Mouse (Mus musculus): Measurements from ENCODE around the gene Ppp1r12a. TPM values are rescaled to one million over a fixed set of nuclear protein-coding genes. Genes with fewer than 3 reads are reported as not detected.

The Ppp1r12a gene
- 21.8 and 24.1 TPM in 2 replicates for polyA plus RNA-seq (2021; fragmentation: Nextera tagmentation)
- long read RNA-seq, experiment 1, partial matches to known transcripts, result 31 of 67 reads
- long read RNA-seq, experiment 1, other reads (novel, unspliced or antisense), result 36 of 67 reads
- long read RNA-seq, experiment 2, partial matches to known transcripts, result 51 of 108 reads
- long read RNA-seq, experiment 2, other reads (novel, unspliced or antisense), result 57 of 108 reads

DNA sequence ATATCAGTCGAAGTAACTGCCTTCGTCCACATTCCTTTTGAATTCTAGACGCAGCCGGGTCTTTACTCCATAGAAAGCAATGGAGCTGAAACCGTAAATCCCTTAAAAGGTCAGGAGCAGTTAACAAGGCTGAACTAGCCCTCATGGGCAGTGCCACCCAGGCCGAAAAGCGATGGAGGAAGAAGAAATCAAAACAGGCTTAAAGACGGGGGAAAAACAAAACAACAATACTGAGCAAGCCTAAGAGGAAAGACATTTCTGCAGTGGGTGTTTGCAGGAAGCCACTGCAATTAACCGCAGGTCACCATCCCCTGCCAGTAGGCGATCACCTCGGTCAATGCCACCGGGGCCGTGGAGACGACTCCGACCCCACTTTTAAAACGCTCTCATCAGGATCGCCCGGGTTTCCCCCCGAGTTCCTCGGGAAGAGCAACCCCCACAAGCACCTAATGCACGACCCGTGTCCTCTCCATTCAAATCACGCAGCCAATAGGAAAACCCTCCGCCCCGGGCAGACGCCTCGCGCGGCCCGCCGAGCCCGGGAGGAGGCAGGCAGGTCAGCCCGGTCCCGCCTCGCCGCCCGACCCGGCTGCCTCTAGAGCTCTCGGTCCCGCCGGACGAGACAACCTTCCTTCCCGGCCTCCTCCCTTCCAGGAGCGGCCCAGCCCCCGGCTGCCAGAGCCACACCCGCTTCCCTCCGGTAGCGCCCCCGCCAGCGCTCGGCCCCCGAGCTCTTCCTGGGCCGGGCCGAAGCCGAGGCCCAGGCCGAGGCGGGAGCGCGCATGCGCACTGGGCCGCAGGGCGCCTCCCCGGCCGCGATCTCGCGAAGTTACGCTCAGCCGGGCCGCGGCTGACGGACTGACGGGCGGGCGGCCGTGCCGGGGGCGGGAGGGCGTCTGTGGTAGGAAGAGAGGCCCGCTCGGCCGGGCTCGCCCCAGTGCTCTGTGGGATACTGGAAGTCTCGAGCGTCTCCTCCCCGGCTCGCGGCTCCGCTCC is at the start of gene Ppp1r12a:
TSS of gene Ppp1r12a (plus strand) at position 933 of the 996 bp plus-strand sequence.

DNA sequence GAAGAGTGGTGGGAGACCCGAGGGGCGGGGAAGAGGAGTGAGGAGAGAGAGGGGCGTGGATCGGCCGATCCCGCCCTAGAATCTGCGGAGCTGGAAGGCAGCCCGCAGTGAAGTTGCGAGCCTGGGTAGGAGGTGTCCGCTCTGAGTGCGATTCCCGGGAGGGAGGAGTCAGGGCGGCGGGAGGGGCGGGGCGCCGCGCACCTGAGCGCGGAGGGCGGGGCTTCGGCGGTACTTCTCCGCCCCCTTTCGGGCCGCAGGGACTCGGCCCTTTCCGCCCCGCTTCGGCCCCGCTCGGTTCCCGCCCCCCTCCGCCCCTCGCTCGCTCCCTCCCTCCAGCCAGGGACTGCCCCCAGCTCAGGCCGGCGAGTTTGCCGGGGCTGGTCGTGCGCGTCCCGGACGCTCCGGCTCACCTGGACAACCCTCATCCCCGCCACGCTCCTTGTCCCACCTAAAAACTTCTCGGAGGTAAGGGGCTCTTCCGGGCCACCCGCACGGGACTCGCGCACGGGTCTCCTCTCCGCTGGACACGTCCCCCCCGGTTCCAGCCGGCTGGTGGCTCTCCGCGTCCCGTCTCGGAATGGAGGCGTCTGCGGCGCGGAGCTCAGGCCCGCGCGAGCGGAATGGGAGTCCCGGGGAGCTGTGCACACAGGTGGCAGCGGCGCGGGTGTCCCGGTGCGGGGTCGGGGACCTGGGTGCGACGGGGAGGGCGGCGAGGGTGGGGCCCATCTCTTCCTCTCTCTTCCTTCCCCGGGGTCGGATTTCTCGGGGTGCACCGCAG is 170.0 kb downstream of the Ppp1r12a start, which contains the start of gene Pawr:
TSS of gene Pawr (plus strand) at position 338 of the 778 bp plus-strand sequence.

Other genes starting within 250 kb of the Ppp1r12a start
- gene Pawr, start 169.9 kb downstream of the Ppp1r12a start, polyA plus RNA-seq (2021; fragmentation: Nextera tagmentation), result 0.49 and 0.55 TPM in 2 replicates

Data from layer of hippocampus, adult 6 months (tissue).